Mouse (Mus musculus): ENCODE measurements around the gene Olfr282.
A peak's percentile ranks its signal among the peaks of the same experiment; 100 is the strongest.

Olfr282 gene

DNA sequence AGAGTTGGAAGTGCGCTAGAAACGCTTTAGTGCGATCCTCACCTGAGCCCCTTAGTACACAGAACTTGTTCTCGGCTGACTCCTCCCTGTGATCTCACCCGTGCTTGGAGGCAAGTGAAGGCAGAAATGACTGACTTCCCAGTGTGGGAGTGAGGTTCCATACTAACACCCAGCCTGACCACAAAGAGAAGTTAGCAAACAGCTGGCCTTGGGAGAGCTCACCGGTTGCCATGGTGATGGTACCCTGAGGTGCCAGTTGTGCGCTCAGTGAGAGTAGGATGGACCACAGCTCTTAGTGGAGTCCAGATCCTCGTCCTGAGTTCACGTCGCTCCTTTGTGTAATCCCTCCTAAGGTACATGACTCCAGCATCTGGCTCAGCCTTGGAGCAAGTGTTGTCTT, 43.9 kb downstream of the Olfr282 start:
- no peak for DNase-seq (ENCODE audit: low spot score in 2 of 2)

DNA sequence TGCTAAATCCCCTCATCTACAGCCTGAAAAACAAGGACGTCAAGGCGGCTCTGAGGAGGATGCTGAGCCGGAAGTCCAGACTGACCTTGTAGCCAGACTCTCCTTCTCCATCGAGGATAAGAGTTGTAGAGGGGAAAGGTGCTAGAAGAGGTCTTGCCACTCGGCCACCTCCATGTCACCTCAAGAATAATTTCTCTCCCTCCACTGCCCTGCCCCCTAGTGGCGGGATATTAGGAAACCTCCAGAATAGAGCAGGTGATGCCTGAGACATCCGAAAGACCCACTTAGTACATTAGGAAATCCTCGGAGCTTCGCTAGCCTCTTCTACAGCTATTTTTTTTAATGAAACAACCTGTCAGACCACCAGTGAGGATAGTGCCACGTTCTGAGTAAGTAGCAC, 44.4 kb downstream of the Olfr282 start:
- DNase-seq (ENCODE audit: low spot score in 2 of 2), result peak in 1 of 2 experiments; percentile 19

DNA sequence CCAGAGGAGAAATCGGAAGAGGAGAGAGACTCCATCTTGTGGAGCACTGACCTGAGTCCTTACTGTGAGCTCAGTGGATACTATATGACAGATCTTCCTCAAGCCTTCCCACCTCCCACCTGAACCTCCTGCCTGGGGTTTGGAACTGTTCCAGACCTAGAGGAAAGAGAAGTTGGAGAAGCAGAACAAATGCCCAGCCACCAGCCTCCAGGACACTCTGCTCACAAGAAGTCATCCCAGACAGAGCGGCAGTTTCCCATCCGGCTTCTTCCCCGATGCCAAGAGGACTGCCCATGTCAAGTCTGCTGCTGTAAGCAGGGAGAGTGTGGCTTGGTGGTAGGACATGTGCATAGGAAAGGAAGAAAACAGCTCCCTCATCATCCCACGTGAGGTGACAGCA, 45.3 kb downstream of the Olfr282 start:
- no peak for DNase-seq (ENCODE audit: low spot score in 2 of 2)

DNA sequence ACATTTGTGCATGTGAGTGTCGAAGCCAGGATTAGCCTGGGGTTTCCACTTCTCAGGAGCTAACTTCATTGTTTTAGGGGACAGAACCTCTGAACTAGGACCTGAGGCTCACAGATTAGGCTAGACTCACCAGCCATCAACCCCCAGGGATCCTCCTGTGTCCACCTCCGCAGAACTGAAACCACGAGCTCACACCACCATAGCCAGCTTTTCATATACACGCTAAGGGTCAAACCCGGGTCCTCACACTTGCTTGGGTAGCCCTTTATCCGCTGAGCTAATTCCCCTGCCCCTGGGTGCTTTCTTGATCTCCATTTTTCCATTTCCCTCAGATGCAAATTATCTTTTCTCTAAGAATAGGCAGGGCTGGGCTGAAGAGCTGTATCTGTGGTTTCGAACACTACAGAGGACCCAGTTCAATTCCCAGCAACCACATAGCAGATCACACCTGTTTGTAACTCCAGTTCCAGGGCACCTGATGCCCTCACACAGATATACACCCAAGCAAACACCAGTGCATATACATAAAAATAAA, 48.6 kb downstream of the Olfr282 start:
- no peak for DNase-seq (ENCODE audit: low spot score in 2 of 2)

DNA sequence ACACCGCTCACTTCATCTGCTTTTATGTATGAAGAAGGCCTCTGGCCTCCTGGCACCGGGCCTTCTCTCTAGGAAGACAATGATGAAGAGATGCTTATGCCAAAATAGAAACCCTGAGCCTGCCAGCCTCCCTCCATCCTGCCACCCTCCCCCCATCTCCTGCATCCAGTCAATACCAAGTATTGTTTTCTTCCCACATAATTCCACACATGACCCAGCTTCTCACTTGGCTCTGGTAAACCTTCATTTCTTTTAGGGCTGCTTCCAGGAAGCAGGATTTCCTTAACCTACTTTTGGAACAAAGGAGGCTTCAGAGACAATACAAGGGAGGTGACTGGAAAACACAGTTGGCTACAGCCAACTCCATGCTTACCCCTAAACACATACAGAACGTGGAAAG, 51.7 kb downstream of the Olfr282 start, which contains the start of gene Lalba:
Gene Lalba, minus strand, starts transcription at position 21 of the 400 bp plus-strand sequence.
- no peak for DNase-seq (ENCODE audit: low spot score in 2 of 2)

DNA sequence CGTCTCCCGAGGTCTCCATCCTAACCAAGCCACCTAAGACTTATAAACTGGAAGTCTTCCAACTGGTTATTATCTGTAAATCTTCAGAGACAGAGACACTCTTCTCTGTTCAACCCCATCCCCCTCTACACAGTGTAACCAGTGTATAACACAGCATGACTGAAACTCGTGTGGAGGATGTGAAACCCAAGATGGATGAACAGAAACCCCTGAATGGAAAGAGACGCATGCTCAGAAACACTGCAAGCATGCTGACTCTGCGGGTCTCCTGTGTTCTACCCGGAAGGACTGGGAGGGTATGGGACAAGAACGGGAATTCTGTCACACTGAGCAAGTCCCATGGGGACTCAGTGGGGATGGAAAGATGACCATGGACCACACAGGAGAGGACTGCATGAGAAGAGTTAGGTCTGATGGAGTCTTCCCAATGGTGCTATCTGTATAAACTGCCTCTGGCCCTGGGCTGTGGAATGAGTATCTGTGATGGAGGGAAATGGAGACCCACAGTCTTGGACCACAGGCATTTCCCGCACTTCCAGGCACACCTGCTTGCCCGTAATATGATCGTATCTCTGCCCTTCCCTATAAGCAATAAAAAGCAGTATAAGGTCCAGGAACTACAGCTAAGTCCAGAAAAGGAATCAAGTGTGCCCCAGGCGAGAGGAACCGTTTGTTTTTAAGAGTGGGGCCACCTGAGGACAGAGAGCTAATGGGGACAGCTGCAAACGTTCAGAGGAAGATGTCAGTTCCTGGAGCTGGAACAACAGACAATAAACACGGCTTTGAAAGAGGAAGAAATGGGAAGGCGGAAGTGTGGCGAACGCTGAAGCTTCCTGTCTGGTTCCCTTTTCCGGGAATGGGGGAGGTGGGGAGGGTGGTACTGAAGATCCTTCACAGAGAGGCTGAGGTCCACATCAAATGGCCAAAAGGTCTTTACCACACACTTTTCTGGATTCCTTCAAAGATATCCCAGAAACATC, 53.2 kb downstream of the Olfr282 start:
- DNase-seq (ENCODE audit: low spot score in 2 of 2), result no peak

DNA sequence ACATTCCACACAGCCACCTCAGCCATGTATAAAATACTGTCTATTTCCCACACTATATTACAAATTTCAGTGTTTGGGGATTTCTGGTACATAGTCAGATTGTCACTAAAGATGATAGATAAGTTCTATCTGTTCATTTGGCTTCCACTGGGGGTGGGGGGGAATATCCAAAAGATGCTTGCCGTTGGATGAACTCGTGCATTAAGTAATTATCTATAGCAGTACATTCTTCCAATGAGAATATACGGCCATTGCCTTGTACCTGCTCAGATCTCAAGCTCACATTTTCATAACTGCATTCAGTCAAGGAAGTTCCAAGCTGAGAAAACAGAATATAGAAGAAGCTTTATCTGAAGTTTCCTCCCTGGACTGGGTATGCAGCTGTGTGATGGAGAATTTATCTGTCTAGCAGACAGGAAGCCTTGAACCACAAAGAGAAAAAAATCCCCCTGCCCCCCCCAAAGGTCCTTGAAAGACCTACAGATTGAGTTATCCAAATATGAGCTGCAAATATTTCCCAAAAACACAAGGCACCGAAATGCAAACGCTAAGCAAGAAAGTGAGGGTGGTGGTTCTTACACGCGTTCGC, 55.5 kb downstream of the Olfr282 start:
- no peak for DNase-seq (ENCODE audit: low spot score in 2 of 2)

Data from urinary bladder, adult 18-20 months (tissue).